Mouse (Mus musculus) kidney, postnatal 36 days (tissue): ENCODE data around the gene Padi6.
A peak's percentile ranks its signal among the peaks of the same experiment; 100 is the strongest.

ENCODE experiments used
- DNase-seq, 2 experiments: peaks; one replicate each; pipeline ENCODE4 v3.0.0; 2021 to 2022; ENCODE audit warnings: mixed read lengths in 2 of 2

The Padi6 gene

GRCm38 (mm10) chr4:140704166-140704565 lies 38.3 kb downstream of the Padi6 start:
- peak in 1 of 2 experiments; percentile 35 for DNase-seq

DNA sequence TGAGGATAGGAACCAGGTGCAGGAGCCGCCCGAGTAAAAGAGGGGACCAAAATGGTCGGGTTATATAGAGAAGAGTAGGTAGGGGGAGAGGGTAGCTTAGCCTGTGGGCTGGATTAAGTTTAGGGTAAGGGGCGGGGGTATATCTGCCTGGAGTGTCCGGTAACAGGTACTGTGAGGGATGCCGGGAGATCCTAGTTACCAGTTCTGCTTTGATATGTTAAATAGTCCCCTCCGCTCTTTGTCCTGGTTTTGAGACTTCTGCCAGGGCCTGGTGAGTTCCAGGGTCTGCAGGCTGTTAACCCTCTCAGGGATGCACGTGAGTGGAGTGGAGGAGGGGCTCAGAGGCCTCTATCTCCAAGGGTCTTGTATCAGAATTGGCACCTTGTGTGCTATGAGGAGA lies 38.8 kb downstream of the Padi6 start:
- no peak for DNase-seq

- peak; percentile 84 to 96 for DNase-seq
These were observed 39.7 kb downstream of the Padi6 start for GRCm38 (mm10) chr4:140702611-140703327.

- peak in 1 of 2 experiments; percentile 50 for DNase-seq
These were observed 40.5 kb downstream of the Padi6 start for GRCm38 (mm10) chr4:140701716-140702561.

GRCm38 (mm10) chr4:140701049-140701715 lies 41.3 kb downstream of the Padi6 start:
- peak; percentile 73 to 90 for DNase-seq

- DNase-seq, result no peak
These were observed 42.0 kb downstream of the Padi6 start, which contains the start of gene Rcc2 for GRCm38 (mm10) chr4:140700269-140701018. Gene Rcc2, plus strand, starts transcription at chr4:140700541.

DNA sequence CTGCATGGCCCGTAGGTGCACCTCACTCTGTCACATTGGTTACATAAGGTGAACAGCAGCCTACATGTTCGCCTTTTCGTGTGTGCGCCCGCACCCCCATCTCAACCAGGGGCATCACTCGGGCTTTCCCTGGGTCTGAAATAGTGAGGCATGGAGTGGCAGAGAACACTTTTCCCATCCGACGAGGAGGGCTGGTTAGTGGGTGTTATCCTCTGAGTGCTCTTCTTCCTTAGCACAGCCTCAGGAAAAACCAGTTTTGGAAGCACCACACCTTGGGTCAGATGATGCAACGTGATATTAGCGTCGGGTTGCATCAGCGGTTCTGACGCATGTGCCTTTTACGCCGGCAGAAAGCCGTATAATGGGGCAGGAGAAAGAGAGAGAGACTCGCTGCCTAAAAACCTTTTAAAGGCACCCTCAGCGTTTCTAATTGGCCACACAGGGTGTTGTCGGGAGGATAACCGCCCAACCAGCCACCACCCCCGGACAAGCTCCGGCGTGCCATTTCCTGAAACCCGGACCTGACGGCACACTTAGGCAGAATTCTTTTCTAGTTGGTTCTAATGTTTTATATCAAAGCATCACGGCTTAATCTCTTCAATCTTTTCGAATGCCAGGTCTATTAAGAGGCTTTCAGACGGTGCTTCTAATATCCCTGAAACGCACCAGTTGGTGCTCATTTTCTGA lies 42.9 kb downstream of the Padi6 start:
- peak; percentile 76 to 79 for DNase-seq

DNA sequence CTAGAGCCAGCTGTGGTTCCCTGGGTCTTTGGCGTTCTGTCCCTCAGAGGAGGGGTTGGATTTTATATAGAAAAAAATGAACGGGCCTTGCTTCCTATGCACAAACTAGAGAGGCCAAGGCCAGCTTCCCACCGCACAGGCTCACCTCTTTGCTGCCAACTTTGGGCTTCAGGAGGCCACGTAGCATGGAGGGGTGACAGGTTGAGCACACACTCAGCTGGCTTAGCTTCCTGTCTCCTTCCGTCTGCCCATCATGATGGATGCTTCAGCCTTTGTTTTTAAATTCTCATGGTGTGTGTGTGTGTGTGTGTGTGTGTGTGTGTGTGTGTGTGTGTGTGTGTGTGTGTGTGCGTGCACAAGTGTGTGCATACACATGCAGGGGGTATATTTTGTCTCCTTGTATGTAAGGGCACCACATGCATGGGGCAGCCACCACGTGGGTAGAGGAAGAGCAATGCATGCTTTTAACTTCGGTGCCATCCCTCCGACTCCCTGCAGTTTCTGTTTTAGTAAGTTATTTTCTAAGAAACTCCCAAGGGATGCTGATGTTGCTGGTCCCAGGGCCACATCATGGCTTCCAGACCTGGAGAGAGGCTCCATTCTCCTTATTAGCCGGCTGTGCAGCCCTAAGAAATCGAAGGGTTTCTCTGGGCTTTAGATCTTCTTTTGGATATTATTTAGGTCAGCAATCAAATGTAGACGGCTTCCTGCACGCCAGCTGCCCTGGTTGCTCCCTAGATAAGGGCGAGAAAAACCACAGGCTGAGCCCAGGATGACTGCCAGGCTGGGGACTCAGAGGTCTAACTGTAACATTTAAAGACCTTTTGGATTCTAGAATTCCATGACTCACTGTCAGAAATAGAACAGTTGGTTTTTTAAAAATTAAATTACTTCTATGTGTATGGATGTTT lies 46.5 kb downstream of the Padi6 start:
- no peak for DNase-seq

DNA sequence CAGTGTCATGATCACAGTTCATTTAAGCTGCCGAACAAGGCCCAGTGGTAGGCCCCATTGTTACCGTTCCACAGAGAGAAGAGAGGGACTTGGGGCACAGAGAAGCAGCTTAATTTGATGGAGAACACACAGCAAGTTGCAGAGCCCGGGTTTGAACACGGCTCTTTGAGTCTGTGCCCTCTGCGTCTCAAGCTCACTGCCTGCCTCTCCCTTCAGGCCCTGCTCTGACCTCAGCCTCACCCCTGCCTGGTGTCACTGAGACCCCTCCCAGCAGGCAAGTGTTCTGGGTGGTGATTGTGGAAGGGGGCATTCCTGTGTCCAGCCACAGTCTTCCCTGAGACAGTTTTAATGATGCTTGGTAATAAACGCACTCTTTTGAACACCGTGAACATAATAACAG lies 47.3 kb downstream of the Padi6 start:
- DNase-seq, result no peak

DNA sequence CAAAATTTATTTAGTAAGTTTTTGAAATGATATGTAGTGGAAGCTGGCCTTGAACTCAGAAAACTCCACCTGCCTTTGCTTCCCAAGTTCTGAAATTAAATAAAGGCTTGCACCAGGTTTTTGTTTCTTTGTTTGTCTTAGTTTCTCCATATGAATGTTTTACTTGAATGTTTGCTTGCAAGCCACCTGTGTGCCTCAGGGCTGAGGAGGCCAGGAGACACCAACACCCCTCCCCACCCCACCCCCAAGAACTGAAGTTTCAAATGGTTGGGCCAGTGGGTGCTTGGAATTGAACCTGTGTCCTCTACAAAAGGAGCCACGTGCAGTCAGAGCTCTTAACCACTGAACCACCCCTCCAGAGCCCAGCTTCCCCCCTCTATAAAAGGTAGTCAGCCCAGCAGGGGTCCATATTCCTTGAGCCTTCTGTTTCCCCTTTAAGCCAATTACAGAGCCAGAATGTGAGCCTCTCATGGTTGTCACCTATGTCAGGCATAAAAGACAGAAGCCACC lies 47.8 kb downstream of the Padi6 start:
- no peak for DNase-seq

- DNase-seq, result no peak
These were observed 48.9 kb downstream of the Padi6 start for GRCm38 (mm10) chr4:140693513-140693912.

- DNase-seq, result no peak
These were observed 51.0 kb downstream of the Padi6 start for GRCm38 (mm10) chr4:140691481-140691880.

DNA sequence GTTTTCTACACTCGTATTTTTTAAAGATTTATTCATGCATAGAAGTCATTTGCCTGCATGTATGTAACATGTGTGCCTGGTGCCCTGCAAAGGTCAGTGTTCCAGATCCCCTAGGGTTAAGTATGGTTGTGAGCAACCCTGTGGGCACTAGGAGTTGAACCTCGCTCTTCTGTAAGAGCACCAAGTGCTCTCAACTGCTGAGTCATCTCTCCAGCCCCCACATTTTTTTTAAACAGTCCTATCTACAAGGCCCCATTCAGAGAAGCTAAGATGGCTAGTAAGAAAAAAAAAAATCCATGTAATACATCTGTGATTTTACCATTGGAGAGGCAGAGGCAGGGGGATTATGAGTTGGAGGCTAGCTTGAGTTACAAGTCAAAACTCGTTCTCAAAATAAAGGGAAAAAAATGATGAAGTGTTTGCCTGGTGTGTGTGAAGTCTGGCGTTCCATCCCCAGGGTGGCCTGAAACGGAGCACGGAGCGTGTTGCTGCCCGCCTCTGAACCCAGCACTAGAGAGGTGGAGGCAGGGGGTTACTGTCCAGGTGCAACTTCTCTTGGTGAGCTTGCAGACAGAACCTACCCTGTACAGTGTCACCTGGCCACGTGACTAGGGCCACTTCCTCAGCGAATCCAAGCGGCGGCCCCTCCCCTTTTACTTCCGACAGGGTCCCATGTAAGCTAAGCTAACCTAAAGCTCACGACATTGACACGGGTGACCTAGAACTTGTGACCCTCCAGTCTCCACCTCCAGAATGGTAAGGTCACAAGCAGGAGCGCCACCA lies 52.4 kb downstream of the Padi6 start:
- no peak for DNase-seq

- DNase-seq, result no peak
These were observed 53.5 kb downstream of the Padi6 start for GRCm38 (mm10) chr4:140688826-140689425.

GRCm38 (mm10) chr4:140688044-140688825 lies 54.2 kb downstream of the Padi6 start:
- DNase-seq, result no peak

GRCm38 (mm10) chr4:140684881-140685303 lies 57.6 kb downstream of the Padi6 start:
- no peak for DNase-seq

- DNase-seq, result peak in 1 of 2 experiments; percentile 43
These were observed 58.1 kb downstream of the Padi6 start for GRCm38 (mm10) chr4:140684141-140684871.

DNA sequence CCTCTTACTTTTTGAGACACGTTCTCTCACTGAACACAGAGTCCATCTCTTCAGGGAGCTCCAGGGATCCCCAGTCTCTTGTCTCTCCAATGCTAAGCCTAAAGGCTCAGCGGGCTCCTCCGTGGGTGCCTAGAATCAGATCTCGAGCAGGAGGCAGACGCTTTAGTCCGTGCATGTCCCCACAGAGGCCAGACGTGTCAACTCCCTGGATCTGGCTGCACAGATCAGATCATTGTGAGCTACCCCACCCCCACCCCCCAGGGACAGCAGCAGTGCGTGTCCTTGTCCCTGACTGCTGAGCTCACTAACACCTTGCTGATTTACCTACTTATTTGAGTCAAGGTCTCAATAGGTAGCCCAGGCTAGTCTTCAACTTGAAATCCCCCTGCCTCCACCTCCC lies 58.8 kb downstream of the Padi6 start:
- no peak for DNase-seq
